Mouse (Mus musculus) bone marrow macrophage, adult 2 months (primary cell): Measurements from ENCODE around the gene Trim7. TPM values are rescaled to one million over a fixed set of nuclear protein-coding genes. Genes with fewer than 3 reads are reported as not detected.
"Not testable (repeated sequence)": the region's sequence is repeated elsewhere in the genome, so short reads cannot be mapped to it uniquely, and the experiment has no call there.

ENCODE experiments used
- H3K27ac ChIP-seq: 2 replicates; pipeline ENCODE4 v1.5.1; 2012; ENCODE audit warnings: low read depth, low read length; ENCODE audit not compliant: insufficient read depth
- H3K4me1 ChIP-seq: 2 replicates; pipeline ENCODE4 v1.6.1; 2012; ENCODE audit warnings: low read length; ENCODE audit not compliant: control insufficient read depth, insufficient read depth
- H3K4me3 ChIP-seq: 2 replicates; pipeline ENCODE4 v1.5.1; 2012; ENCODE audit warnings: mild to moderate bottlenecking, low read length, moderate library complexity; ENCODE audit not compliant: insufficient read depth
- CTCF ChIP-seq: IDR thresholded peaks from 2 replicates; pipeline ENCODE4 v1.5.1; 2012; ENCODE audit warnings: low read depth, mild to moderate bottlenecking, low read length, moderate library complexity
- POLR2A ChIP-seq: IDR thresholded peaks from 2 replicates; pipeline ENCODE4 v1.6.1; 2012; ENCODE audit warnings: mild to moderate bottlenecking, low read depth, low read length, borderline replicate concordance
- polyA plus RNA-seq: library from polyadenylated mRNA; stranded (reverse); fragments of >200 nt; gene quantifications from 2 replicates; pipeline ENCODE4 v1.2.4, GENCODE M21; 2012; ENCODE audit not compliant: missing spikeins, insufficient read depth, insufficient read length

The Trim7 gene
- polyA plus RNA-seq, 1 experiment: 1.1 TPM

DNA sequence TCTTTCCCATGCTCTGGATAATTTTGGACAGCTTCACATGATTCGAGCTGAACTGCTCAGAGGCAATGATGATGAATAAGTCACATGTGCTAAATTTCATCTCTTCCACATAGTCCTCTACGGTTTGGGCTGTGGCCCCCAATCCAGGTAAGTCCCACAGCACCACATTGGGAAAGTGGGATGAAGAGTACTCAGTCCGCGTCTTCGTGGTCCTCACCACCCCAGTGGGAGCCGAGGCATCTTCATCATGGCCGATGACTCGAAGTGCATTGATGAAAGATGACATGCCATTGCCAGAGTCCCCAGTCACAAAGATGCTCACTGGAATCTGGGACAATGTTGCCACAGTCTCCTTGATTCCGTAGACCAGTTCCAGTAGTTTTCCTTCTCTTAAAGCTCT lies 40.5 kb downstream of the Trim7 start:
- Histone ChIP-seq H3K27ac (no peak overlapping the region), H3K4me1 (peaks cover 5% of the 10 kb centered on the region; the same call in 1 of the 2 replicates), H3K4me3 (no peak overlapping the region)
- no peak for TF ChIP-seq POLR2A
- TF ChIP-seq CTCF: no peak

DNA sequence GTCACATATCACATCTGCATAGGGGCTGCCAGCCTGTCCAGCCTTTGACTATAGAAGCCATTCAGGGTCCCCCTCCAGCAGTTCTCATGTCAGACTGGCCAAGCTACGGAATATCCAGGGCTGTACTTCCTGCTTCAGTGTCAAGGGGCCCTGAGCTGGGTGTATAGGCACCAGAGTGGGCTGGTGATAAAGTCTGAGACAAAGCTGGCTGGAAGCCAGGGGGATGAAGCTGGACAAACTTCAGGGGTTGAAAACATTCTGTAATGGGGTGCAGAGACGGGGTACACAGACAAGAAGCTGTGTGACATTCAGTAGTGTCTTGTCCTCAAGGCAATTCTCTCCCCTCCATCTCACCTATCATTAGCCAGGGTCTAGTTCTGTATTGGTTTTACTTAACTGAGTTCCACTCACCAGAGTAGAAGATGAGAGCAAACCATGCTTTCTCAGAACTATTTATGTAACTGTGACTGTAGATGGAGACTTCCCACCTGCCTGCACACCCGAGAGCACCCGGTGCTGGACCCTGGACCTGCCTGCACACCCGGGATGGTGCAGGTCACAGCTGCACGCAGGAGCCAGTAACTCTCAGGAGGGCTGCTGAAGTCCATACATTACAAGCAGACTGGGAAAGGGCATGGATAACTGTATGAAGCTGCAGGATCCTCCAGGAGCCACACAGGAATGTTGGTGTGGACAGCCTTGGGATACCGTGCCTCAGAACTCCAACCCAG lies 43.6 kb downstream of the Trim7 start:
- TF ChIP-seq POLR2A (no peak), CTCF (no peak)
- Histone ChIP-seq H3K4me1 (peaks cover 14% of the 10 kb centered on the region), H3K4me3 (peak overlapping the region; percentile 59), H3K27ac (0 out of 2 replicates have a peak overlapping the region, but pooled peaks have one; percentile 12)

DNA sequence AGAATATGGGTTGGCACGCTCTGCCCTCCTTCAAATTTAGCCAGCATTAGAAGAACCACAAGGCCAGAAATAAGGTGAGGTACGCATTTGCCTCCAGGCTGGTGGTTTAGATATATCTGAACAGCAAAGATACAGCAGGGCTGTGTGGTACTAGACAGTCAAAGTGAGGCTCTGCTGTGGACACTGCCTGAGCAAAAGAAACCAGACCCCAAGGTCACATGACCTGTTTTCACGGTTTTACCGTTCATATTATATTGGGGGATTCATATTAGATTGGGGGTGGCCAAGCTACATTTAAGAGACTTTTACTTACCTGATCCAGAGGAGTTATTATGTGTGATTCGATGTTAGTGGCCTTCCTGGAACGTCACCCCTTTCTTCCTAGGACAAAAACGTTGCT lies 44.8 kb downstream of the Trim7 start:
- H3K4me1 ChIP-seq: peaks cover 17% of the 10 kb centered on the region
- TF ChIP-seq POLR2A: no peak
- peak overlapping the region; percentile 96 for H3K27ac ChIP-seq
- H3K4me3 ChIP-seq: peak overlapping the region; percentile 79

DNA sequence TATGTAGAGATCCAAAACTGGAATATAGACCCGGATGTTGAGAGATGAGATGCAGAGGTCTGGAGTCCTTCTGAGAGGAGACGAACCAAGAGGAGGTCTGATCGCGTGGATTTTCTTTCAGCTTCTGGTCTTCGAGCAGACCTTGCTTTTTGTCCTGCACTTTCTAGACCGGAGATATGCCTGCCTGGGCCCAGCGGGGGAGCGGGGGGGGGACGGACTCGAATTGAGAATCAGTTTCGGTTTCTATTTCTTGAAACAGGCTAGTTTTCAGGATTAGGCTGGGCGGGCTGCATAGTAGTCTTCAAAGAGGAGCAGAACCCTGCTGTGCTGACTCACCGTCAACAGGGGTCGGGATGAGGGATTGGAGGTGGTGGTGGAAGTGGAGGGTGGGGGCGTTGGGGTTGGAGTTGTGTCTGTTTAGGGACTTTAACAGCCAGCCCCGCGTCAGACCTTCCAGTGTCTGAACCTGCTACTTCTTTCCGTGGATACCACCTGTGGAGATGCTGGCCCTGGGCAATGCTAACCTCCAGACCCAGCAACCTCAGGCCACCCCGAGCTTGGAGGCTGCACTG lies 45.3 kb downstream of the Trim7 start, which contains the start of gene Irgm1:
TSS of gene Irgm1 (minus strand) at position 483 of the 572 bp plus-strand sequence.
- TF ChIP-seq CTCF (no peak), POLR2A (no peak)
- peaks cover 17% of the 10 kb centered on the region for H3K4me1 ChIP-seq
- peak within 1 kb of the TSS; percentile 79 for H3K4me3 ChIP-seq
- peak within 1 kb of the TSS; percentile 96 for H3K27ac ChIP-seq

DNA sequence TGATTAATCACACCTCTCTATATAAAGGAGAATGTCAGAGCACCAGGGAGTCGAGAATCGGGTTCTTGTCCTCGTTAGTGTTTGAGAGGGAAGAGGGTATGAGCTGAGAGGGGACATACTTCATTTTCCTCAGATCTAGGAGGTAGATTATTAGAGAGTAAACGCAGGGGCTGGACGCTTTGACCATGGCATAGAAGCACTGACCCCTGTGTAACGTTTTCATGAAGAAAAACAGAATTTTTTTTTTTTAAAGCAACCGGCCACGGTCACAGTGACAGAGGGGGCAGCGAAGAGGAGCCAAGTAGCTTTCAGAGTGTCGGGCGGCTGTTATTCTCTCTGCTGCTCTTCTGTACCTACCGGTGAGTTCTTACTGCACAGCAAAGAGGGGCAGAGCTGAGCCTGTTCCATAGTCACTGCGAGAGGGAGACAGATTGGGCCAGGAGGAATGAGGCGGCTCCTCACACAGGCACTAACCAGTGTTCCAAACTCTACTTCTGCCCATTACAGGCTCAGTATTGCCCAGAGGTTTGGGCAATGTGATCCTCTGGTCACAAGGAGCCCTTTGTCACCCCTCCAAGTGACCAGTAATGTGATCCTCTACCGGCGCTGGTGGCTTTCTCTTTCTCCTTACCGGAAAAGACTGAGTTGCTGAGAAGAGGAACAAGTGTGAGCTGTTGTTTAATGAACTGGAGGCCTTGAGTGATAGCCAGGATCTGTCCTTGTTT lies 46.0 kb downstream of the Trim7 start:
- peak overlapping the region; percentile 79 for H3K4me3 ChIP-seq
- peak overlapping the region; percentile 96 for H3K27ac ChIP-seq
- H3K4me1 ChIP-seq: peaks cover 17% of the 10 kb centered on the region
- TF ChIP-seq POLR2A: no peak
- TF ChIP-seq CTCF: no peak

DNA sequence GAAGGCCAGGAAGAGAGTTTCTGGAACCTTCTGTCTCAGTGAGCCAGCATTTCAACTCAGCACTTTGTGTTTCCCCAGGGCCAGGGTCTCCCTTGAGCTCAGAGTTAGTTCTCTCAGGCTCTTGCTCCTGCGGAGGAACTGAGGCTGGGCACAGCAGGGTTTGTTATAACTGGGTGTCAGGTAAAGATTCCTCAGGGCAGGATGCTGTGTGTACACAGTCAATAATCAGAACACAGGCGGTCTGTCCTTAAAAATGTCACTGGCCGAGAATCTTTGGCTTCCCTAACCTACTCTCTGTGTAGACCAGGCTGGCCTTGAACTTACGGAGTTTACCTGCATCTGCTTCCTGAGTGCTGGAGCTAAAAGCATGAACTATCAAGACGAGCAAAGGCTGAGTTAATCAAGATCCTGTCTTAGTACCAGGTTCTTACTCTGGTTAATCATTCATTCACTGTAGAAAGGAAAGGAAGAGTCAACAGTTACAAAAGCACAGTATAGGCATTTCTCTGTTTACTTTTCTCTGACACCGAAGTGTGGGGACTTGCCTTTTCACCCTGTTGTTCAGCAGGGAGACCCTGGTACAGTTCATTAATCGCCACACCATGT lies 46.9 kb downstream of the Trim7 start:
- Histone ChIP-seq H3K4me3 (peak overlapping the region; percentile 79; the same call in 1 of the 2 replicates), H3K4me1 (peaks cover 17% of the 10 kb centered on the region), H3K27ac (peak overlapping the region; percentile 96)
- no peak for TF ChIP-seq POLR2A
- TF ChIP-seq CTCF: no peak

DNA sequence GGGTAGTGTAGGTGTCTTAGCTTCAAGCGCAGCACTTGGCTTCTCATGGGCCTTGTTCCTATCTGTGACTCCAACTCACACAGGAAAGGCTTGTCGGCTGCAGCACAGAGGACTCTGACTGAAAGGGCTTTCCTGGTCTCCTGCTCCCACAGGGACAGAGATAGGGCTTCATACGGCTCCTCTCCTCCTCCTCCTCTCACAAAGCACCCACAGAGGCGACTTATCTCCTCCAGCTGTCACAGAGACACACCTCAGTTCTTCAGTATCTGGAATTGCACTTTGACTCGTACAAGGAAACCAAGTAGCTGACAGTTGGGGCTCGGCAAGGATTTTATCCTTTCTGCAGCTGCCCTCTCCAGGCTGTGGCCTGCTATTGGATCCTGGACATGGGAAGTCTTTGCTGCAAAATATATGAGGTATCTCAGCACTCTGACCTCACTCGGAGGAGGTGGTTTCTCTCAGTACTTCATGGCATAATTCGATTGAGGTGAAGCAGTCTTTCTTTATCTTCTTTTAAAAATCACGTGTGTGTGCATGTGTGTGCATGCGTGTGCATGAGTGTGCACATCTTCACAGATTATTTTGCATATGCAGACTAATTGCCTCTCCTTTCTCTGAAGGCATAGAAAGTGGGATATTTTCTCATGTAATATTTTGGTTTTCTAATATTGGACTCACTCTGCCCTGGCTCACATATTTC lies 47.8 kb downstream of the Trim7 start:
- H3K4me3 ChIP-seq: no peak overlapping the region
- no peak for TF ChIP-seq POLR2A
- no peak for TF ChIP-seq CTCF
- H3K4me1 ChIP-seq: peaks cover 23% of the 10 kb centered on the region
- no peak overlapping the region for H3K27ac ChIP-seq

DNA sequence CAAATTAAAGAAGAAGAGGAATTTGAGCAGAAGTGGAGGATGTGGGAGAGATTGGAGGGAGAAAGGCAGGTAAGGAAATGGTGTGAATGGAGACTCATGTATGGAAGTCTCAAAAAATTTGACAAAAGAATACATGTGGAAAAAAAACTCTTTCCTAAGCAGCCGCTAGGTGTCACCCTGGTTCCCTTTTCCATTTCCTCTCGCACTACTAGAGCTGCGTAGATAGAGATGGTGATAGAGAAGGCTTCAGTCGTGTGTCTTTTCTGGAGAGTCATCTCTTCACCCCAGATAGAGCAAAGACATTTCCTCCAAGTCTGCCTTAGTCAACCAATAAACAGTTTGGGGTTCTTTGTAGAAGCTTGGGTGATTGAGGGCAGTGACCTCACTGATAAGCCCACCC lies 48.5 kb downstream of the Trim7 start:
- peaks cover 22% of the 10 kb centered on the region for H3K4me1 ChIP-seq
- no peak overlapping the region for H3K27ac ChIP-seq
- H3K4me3 ChIP-seq: no peak overlapping the region
- TF ChIP-seq CTCF: no peak
- TF ChIP-seq POLR2A: no peak

DNA sequence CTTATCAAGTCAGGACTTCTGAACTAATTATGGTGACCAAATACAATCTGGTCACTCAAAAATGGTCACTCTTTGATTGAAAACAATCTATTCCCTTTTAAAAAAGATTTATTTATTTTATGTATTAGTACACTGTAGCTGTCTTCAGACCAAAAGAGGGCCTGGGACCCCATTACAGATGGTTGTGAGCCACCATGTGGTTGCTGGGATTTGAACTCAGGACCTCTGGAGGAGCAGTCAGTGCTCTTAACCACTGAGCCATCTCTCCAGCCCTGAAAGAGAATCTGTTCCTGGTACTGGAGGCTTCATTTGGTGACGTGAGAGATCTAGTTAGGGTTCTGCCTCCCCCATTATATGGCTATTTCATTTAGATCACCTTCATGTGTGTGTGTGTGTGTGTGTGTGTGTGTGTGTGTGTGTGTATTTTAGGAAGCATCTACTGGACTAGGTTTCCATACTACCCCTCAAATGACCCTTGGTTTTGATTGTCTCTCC lies 49.5 kb downstream of the Trim7 start:
- peaks cover 18% of the 10 kb centered on the region for H3K4me1 ChIP-seq
- H3K4me3 ChIP-seq, H3K27ac ChIP-seq: not testable (repeated sequence)
